Mouse (Mus musculus): ENCODE results near the gene Rps21.

DNA sequence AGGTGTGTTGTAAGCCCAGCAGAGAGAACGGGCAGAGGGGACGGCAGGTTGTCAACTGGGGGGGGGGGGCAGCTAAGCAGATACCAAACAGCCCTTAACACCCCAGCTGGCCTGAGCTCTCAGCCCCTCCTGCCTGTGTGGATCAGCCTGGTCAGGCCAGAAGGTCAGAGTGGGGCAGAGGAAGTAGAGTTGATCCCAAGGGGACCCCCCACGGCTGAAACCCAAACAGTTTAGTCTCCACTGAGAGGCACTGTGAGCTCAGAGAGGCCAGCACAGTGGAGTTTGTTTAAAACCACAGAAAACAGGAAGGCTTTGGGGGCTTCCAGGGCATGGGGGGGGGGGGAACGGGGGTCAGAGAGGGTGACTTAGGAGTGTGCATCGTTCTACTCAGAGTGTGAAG lies 40.3 kb upstream of the Rps21 start:
- TF ChIP-seq POLR2A (IDR thresholded peaks at IDR 0.05; ENCODE audit: control insufficient read depth, extremely low read depth, insufficient read depth, low read length, poor library complexity) (no peak), CTCF (IDR thresholded peaks at IDR 0.05; ENCODE audit: borderline replicate concordance, control insufficient read depth, extremely low read depth, insufficient read depth, low read length, poor library complexity) (no peak)
